Comparison of ENCODE assay signal across 1 mouse cellular context in genomic region chr2:143062812-143063792, GRCm38 (mm10).
TF ChIP-seq lines count a peak whose summit lies in the region.

Gene Snrpb2 (plus strand): TSS chr2:143063039.

TF ChIP-seq in MEL, 35 proteins besides CTCF, POLR2A, EP300 and RAD21 (continued from another document):
- TF ChIP-seq NRF1 (IDR thresholded peaks at IDR 0.05; ENCODE audit: insufficient read depth, low read depth, low read length, poor library complexity, severe bottlenecking): peak; percentile 71
